ENCODE assay signal across 19 mouse cellular contexts in genomic region chr3:40654028-40654427, GRCm38 (mm10). TPM values are rescaled to one million over a fixed set of nuclear protein-coding genes. Genes with fewer than 3 reads are reported as not detected.
DNase-seq lines count a peak whose midpoint lies in the region; ATAC-seq and TF ChIP-seq lines count a peak whose summit lies in the region.
"Had no signal": no experiment of that assay in that cellular context is flagged by ENCODE, and none has a peak within 500 bp of the region (broad histone marks: within the 10 kb centered on the region; RNA-seq: fewer than 3 reads in every experiment).

No protein-coding gene starts in this region.

- H3K4me2 ChIP-seq in heart, embryonic 12.5 days: no peak overlapping the region
- H3K4me2 ChIP-seq: liver, embryonic 11.5 days; stomach, embryonic 15.5 days had no signal

- no peak overlapping the region for H3K4me3 ChIP-seq in heart, embryonic 12.5 days
- peak overlapping the region; percentile 22 for H3K4me3 ChIP-seq in small intestine, adult 2 months (ENCODE audit: low read depth, low read length)
- H3K4me3 ChIP-seq: hindbrain, embryonic 10.5 days; left cerebral cortex, adult 2 months; megakaryocyte, embryonic 14.5 days; stomach, embryonic 15.5 days had no signal

- 85% methylated on average over 11 of the region's 11 CpGs for WGBS in heart, embryonic 12.5 days
- 87% methylated on average over 11 of the region's 11 CpGs for WGBS in small intestine, adult 2 months

- H3K9ac ChIP-seq in heart, embryonic 12.5 days: no peak overlapping the region
- H3K9ac ChIP-seq: stomach, embryonic 15.5 days had no signal

- peaks cover 12% of the 10 kb centered on the region for H3K36me3 ChIP-seq in heart, embryonic 12.5 days
- H3K36me3 ChIP-seq in small intestine, adult 2 months (ENCODE audit: control insufficient read depth, insufficient read depth, low read length): no peaks in the 10 kb centered on the region

- H3K27ac ChIP-seq in heart, embryonic 12.5 days (ENCODE audit: poor library complexity, severe bottlenecking): no peak overlapping the region
- H3K27ac ChIP-seq in small intestine, adult 2 months (ENCODE audit: insufficient read depth, low read depth, low read length): no peak overlapping the region
- H3K27ac ChIP-seq: hindbrain, embryonic 10.5 days; left cerebral cortex, adult 2 months; stomach, embryonic 15.5 days had no signal

- intact Hi-C loops in heart, postnatal 14 days (cut with DNase I): no loop called here

- H3K27me3 ChIP-seq in heart, embryonic 12.5 days (replicated peaks): no peaks in the 10 kb centered on the region
- no peaks in the 10 kb centered on the region for H3K27me3 ChIP-seq in small intestine, adult 2 months (ENCODE audit: control insufficient read depth, insufficient read depth, low read length)
- H3K27me3 ChIP-seq: megakaryocyte, embryonic 14.5 days; stomach, embryonic 15.5 days had no signal

- peak; percentile 94 for DNase-seq in heart, adult 11 months
- DNase-seq in right cerebral cortex, postnatal 4 days: peak; percentile 16
- DNase-seq in right cerebral cortex, postnatal 25 days: no peak
- DNase-seq in heart, postnatal 14 days: peak; percentile 63 to 64
- DNase-seq in T-cell, adult 2 months (ENCODE audit: low spot score): no peak
- no peak for DNase-seq in frontal cortex, postnatal 14 days (ENCODE audit: low spot score in 2 of 2)
- DNase-seq: cerebellum, adult 11 months; kidney, adult 18-20 months; right cerebral cortex, postnatal 14 days; thymus, postnatal 4 days had no signal

- no peak for ATAC-seq in heart, embryonic 12.5 days (ENCODE audit: insufficient number of reproducible peaks, low FRiP score)
- ATAC-seq: CD4-positive, CD25-positive, alpha-beta regulatory T cell, adult 4 months had no signal

- TF ChIP-seq CTCF in small intestine, adult 2 months (IDR thresholded peaks at IDR 0.05; ENCODE audit: extremely low read depth, insufficient read length, insufficient replicate concordance, low read depth, low read length): no peak

- TF ChIP-seq POLR2A in small intestine, adult 2 months (IDR thresholded peaks at IDR 0.05; ENCODE audit: low read depth, low read length): no peak

- H3K9me3 ChIP-seq in heart, embryonic 12.5 days (replicated peaks): no peaks in the 10 kb centered on the region
- H3K9me3 ChIP-seq: hindbrain, embryonic 10.5 days; megakaryocyte, embryonic 14.5 days; stomach, embryonic 15.5 days had no signal

- peaks cover 6% of the 10 kb centered on the region for H3K4me1 ChIP-seq in heart, embryonic 12.5 days (replicated peaks)
- H3K4me1 ChIP-seq in small intestine, adult 2 months (ENCODE audit: control insufficient read depth, insufficient read depth, insufficient read length, low read length): no peaks in the 10 kb centered on the region
- H3K4me1 ChIP-seq: hindbrain, embryonic 10.5 days; stomach, embryonic 15.5 days had no signal

RNA-seq across cellular contexts. Expression of gene Slc25a31, which starts 54.6 kb away (rescaled TPM):
- polyA plus RNA-seq in heart, embryonic 12.5 days (2016; fragmentation: Nextera tagmentation; extraction: Ambion mirVana): 0.51 and 0.74 TPM in 2 replicates
- total RNA-seq in heart, postnatal 14 days (2021): under 1 TPM in 1 of 2 experiments, not detected in 1; 0.39 TPM
- 0.05 TPM in 1 of 2 replicates, not detected in the other for polyA plus RNA-seq in small intestine, adult 2 months (2012; rRNA removed)
- total RNA-seq: adrenal gland, adult 18-20 months; left cerebral cortex, adult 2 months had no signal
- polyA plus RNA-seq: CD4-positive, CD25-positive, alpha-beta regulatory T cell, adult 4 months had no signal

Comparison
In these comparisons a context has a peak if more than half of its experiments do, and no peak if none do; other contexts are left out.
1. DNase-seq: peak in heart, adult 11 months (single experiment), right cerebral cortex, postnatal 4 days (single experiment) and heart, postnatal 14 days (2 of 2); none in right cerebral cortex, postnatal 25 days (single experiment), T-cell, adult 2 months (single experiment) and frontal cortex, postnatal 14 days (0 of 2).